Mouse (Mus musculus): ENCODE measurements at regions not wholly inside any gene's neighbourhood (a gene's known extent, or its start where the extent isn't known, plus 50 kb on each side); places are given as distances from the start of the nearest gene placed in this dataset.

DNA sequence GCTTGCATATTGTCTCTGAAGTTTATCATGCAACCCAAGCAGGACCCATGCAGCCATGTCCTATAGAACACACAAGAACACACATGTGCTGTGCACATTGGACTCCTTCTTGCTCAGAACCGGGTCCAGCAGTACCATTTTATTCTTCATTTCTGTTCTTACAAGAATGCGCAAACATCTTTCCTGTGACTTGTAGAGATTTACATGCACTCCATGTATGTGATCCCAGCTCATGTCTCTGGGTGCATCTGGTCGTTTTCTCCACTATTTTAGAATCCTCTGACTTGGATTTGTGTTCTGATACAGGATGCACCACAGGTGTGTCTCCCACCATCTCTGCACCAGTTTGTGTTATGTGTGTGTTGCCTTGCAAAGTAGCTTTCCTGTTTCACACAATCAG lies 408.4 kb downstream of the Fam19a5 start:
- TF ChIP-seq CTCF (IDR thresholded peaks at IDR 0.05; ENCODE audit: extremely low read depth, insufficient read length, insufficient replicate concordance, low read depth, low read length) (no peak), POLR2A (IDR thresholded peaks at IDR 0.05; ENCODE audit: low read depth, low read length) (no peak)

Measured in small intestine, adult 2 months (tissue).